Mouse (Mus musculus): ENCODE measurements around the gene Gm1673. TPM values are rescaled to one million over a fixed set of nuclear protein-coding genes. Genes with fewer than 3 reads are reported as not detected.

The Gm1673 gene
- not detected for polyA plus RNA-seq (2014; fragmentation: Illumina TruSeq; extraction: RNeasy Lipid Tissue Mini Kit (QIAGEN cat#74804); ENCODE audit: low read depth, low replicate concordance)

DNA sequence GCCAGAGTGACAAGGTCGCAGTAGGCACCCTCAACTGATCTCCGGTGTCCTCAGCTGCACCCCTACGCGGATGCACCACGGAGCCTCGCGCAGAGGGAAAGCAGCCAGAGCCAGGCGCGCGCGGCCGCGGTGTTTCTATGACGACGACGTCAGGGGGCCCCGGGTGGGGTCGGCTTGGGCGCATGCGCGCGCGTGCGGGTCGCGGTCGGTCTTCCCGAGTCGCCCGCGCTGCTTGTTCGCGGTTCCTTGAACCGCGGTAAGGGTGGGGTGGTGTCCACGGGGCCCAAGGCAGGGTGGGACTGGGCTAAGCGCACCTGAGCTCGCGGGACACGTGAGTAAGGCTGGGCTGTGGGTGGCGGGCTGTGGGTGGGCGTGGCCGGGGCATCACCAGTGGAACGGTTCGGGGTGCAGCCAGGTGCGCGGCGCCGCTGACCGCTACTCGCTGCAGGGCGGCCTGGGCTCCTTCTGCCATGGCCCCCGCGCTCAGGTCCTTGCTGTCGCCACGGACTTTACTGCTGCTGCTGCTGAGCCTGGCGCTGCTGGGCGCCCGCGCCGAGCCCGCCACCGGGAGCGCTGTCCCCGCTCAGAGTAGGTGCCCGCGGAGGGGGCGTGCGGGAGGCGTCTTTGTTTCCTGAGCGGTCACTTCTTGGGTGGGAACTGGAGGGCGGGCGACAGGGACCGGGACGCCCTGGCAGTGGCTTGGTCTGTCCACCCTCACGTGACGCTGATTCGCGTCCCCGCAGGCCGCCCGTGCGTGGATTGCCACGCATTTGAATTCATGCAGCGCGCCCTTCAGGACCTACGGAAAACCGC, at the start of gene Gm1673:
Gene Gm1673, plus strand, starts transcription at position 125 of the 813 bp plus-strand sequence.

GRCm38 (mm10) chr5:33936120-33936707, 47.0 kb upstream of the Gm1673 start, which contains the start of gene Nelfa:
TSS of gene Nelfa (minus strand) at chr5:33936413.

DNA sequence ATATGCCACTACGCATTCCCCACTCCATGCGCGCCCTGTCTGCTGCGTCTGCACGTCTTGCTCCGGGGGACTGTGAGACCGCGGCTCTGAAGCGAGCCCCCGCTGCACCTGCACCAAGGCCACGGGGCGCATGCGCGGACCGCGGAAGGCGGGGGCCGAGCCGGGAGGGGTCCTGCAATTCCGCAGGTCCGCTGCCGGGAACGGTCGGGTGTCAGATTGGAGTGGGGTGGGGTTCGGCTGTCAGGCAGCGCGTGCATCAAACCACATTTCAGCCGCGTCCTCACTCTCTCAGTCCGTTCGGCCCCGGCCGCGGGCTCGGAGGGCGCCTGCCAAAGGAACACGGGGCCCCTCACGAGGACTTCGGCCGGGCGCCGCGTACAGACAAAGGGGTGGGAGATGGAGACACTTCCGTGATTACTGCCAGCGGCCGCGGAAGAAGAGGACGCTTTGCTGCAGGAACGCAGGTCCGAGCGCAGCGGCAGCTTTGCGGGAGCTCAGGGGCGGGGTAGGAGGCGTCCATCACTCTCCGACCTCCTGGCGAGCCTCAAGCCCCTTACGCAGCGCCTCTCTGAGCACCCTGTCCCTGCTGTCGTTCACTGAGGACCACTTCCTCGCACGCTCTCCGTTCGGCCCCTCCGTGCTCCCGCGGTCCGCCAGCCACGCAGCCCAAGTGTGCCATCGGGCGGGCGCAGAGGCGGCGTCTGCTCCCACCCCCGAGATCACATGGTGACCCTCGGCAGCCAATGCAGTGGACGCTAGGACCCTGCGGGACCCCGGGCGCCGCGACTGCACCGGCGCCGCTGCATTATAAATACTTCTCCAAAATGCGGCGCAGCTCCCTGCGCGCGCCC, 12.8 kb downstream of the Gm1673 start, which contains the start of gene Nat8l:
Gene Nat8l, plus strand, starts transcription at position 142 of the 851 bp plus-strand sequence.

Other genes with a start within 250 kb of the Gm1673 start
- 13.2 TPM for gene Letm1, start 200.6 kb upstream of the Gm1673 start, polyA plus RNA-seq (2014; fragmentation: Illumina TruSeq; extraction: RNeasy Lipid Tissue Mini Kit (QIAGEN cat#74804); ENCODE audit: low read depth, low replicate concordance)
- 76.8 TPM for gene Nsd2, start 162.7 kb upstream of the Gm1673 start, polyA plus RNA-seq (2014; fragmentation: Illumina TruSeq; extraction: RNeasy Lipid Tissue Mini Kit (QIAGEN cat#74804); ENCODE audit: low read depth, low replicate concordance)
- gene Nelfa, start 47.0 kb upstream of the Gm1673 start, polyA plus RNA-seq (2014; fragmentation: Illumina TruSeq; extraction: RNeasy Lipid Tissue Mini Kit (QIAGEN cat#74804); ENCODE audit: low read depth, low replicate concordance), result 5.3 TPM
- gene Nat8l, start 12.6 kb downstream of the Gm1673 start, polyA plus RNA-seq (2014; fragmentation: Illumina TruSeq; extraction: RNeasy Lipid Tissue Mini Kit (QIAGEN cat#74804); ENCODE audit: low read depth, low replicate concordance), result 1.6 TPM
- gene Poln, start 186.0 kb downstream of the Gm1673 start, polyA plus RNA-seq (2014; fragmentation: Illumina TruSeq; extraction: RNeasy Lipid Tissue Mini Kit (QIAGEN cat#74804); ENCODE audit: low read depth, low replicate concordance), result 8.6 TPM
- 53.0 TPM for gene Haus3, start 186.1 kb downstream of the Gm1673 start, polyA plus RNA-seq (2014; fragmentation: Illumina TruSeq; extraction: RNeasy Lipid Tissue Mini Kit (QIAGEN cat#74804); ENCODE audit: low read depth, low replicate concordance)
- gene Mxd4, start 204.3 kb downstream of the Gm1673 start, polyA plus RNA-seq (2014; fragmentation: Illumina TruSeq; extraction: RNeasy Lipid Tissue Mini Kit (QIAGEN cat#74804); ENCODE audit: low read depth, low replicate concordance), result 16.4 TPM